Mouse (Mus musculus) adrenal gland, postnatal 0 days (tissue): ENCODE measurements around the gene Gm4302. TPM values are rescaled to one million over a fixed set of nuclear protein-coding genes. Genes with fewer than 3 reads are reported as not detected.

Experiments used
- polyA plus RNA-seq: library from polyadenylated mRNA; unstranded; fragments of >200 nt; fragmentation: Nextera tagmentation; extraction: Ambion mirVana; gene quantifications from 2 replicates; pipeline ENCODE4 v1.2.1, GENCODE M21; 2015

The Gm4302 gene
- not detected in 2 replicates for polyA plus RNA-seq

DNA sequence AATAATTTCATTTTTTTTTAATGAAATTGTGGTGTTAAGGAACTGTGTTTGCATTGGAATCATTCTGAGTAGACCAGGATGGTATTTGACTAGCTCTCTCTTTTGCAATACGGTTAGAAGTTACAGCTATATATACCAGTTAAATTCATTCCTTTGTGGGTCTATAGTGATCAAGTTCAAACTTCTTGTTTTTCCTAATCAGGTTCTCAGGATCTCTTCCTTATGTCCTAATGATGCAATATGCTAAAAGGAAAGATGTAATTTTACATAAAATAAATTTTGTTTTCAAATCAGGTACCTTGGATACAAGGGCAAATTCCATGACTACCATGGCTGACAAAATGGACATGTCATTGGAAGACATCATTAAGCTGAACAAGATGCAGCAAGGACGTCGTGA, at the start of gene Gm4302:
TSS of gene Gm4302 (plus strand) at position 301 of the 400 bp plus-strand sequence.

DNA sequence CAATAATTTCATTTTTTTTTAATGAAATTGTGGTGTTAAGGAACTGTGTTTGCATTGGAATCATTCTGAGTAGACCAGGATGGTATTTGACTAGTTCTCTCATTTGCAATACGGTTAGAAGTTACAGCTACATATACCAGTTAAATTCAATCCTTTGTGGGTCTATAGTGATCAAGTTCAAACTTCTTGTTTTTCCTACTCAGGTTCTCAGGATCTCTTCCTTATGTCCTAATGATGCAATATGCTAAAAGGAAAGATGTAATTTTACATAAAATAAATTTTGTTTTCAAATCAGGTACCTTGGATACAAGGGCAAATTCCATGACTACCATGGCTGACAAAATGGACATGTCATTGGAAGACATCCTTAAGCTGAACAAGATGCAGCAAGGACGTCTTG, 5.3 kb upstream of the Gm4302 start, which contains the start of gene Gm4301:
TSS of gene Gm4301 (plus strand) at position 301 of the 400 bp plus-strand sequence.

DNA sequence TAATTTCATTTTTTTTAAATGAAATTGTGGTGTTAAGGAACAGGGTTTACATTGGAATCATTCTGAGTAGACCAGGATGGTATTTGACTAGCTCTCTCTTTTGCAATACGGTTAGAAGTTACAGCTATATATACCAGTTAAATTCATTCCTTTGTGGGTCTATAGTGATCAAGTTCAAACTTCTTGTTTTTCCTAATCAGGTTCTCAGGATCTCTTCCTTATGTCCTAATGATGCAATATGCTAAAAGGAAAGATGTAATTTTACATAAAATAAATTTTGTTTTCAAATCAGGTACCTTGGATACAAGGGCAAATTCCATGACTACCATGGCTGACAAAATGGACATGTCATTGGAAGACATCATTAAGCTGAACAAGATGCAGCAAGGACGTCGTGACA, 5.0 kb downstream of the Gm4302 start, which contains the start of gene Gm4303:
TSS of gene Gm4303 (plus strand) at position 301 of the 400 bp plus-strand sequence.

DNA sequence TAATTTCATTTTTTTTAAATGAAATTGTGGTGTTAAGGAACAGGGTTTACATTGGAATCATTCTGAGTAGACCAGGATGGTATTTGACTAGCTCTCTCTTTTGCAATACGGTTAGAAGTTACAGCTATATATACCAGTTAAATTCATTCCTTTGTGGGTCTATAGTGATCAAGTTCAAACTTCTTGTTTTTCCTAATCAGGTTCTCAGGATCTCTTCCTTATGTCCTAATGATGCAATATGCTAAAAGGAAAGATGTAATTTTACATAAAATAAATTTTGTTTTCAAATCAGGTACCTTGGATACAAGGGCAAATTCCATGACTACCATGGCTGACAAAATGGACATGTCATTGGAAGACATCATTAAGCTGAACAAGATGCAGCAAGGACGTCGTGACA, 10.2 kb downstream of the Gm4302 start, which contains the start of gene Gm4305:
TSS of gene Gm4305 (plus strand) at position 301 of the 400 bp plus-strand sequence.

DNA sequence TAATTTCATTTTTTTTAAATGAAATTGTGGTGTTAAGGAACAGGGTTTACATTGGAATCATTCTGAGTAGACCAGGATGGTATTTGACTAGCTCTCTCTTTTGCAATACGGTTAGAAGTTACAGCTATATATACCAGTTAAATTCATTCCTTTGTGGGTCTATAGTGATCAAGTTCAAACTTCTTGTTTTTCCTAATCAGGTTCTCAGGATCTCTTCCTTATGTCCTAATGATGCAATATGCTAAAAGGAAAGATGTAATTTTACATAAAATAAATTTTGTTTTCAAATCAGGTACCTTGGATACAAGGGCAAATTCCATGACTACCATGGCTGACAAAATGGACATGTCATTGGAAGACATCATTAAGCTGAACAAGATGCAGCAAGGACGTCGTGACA, 20.4 kb downstream of the Gm4302 start, which contains the start of gene Gm4307:
TSS of gene Gm4307 (plus strand) at position 301 of the 400 bp plus-strand sequence.

DNA sequence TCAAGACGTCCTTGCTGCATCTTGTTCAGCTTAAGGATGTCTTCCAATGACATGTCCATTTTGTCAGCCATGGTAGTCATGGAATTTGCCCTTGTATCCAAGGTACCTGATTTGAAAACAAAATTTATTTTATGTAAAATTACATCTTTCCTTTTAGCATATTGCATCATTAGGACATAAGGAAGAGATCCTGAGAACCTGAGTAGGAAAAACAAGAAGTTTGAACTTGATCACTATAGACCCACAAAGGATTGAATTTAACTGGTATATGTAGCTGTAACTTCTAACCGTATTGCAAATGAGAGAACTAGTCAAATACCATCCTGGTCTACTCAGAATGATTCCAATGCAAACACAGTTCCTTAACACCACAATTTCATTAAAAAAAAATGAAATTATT, 41.8 kb downstream of the Gm4302 start, which contains the start of gene Gm4312:
TSS of gene Gm4312 (minus strand) at position 101 of the 400 bp plus-strand sequence.

Other genes starting within 250 kb of the Gm4302 start
- gene Gm4301, start 5.2 kb upstream of the Gm4302 start, polyA plus RNA-seq: not detected in 2 replicates
- not detected in 2 replicates for gene Gm4303, start 5.1 kb downstream of the Gm4302 start, polyA plus RNA-seq
- not detected in 2 replicates for gene Gm4305, start 10.3 kb downstream of the Gm4302 start, polyA plus RNA-seq
- not detected in 2 replicates for gene Gm4307, start 20.5 kb downstream of the Gm4302 start, polyA plus RNA-seq
- not detected in 2 replicates for gene Gm4312, start 41.7 kb downstream of the Gm4302 start, polyA plus RNA-seq
- 5.5 and 8.0 TPM in 2 replicates for gene Tmtc3, start 146.5 kb downstream of the Gm4302 start, polyA plus RNA-seq
- 3.5 and 4.3 TPM in 2 replicates for gene Cep290, start 146.7 kb downstream of the Gm4302 start, polyA plus RNA-seq
- gene 4930430F08Rik, start 249.6 kb downstream of the Gm4302 start, polyA plus RNA-seq: 14.4 and 14.5 TPM in 2 replicates
- 0.14 TPM in 1 of 2 replicates, not detected in the other for gene 1700017N19Rik, start 249.6 kb downstream of the Gm4302 start, polyA plus RNA-seq